Mouse (Mus musculus) heart, embryonic 16.5 days (tissue): Measurements from ENCODE around the gene Gm35315. TPM values are rescaled to one million over a fixed set of nuclear protein-coding genes. Genes with fewer than 3 reads are reported as not detected.

Source experiments
- ATAC-seq: fragments of 200-750 bp; cut with Nextera tagmentation; replicated peaks from 2 replicates; pipeline ENCODE4 v1.8.0; 2017; ENCODE audit warnings: moderate number of reproducible peaks; ENCODE audit not compliant: insufficient read depth, low FRiP score; ENCODE audit errors: extremely low read depth
- H3K27ac ChIP-seq: fragments of 300-500 bp; sonication (generic); 2 replicates; pipeline ENCODE4 v1.5.1; 2014; ENCODE audit warnings: mild to moderate bottlenecking, low read length, control low read depth, moderate library complexity
- H3K27me3 ChIP-seq: fragments of 300-500 bp; sonication (generic); 2 replicates; pipeline ENCODE4 v1.6.1; 2014; ENCODE audit warnings: low read length, mixed read lengths; ENCODE audit not compliant: control insufficient read depth, insufficient read depth
- H3K36me3 ChIP-seq: fragments of 300-500 bp; sonication (generic); 2 replicates; pipeline ENCODE4 v1.6.1; 2014; ENCODE audit not compliant: control insufficient read depth, insufficient read depth
- H3K4me1 ChIP-seq: fragments of 300-500 bp; sonication (generic); 2 replicates; pipeline ENCODE4 v1.6.1; 2014; ENCODE audit warnings: low read length, mixed read lengths; ENCODE audit not compliant: control insufficient read depth, insufficient read depth
- H3K4me2 ChIP-seq: fragments of 300-500 bp; sonication (generic); 2 replicates; pipeline ENCODE4 v1.6.1; 2014; ENCODE audit warnings: low read depth, mild to moderate bottlenecking, control low read depth, low read length
- H3K4me3 ChIP-seq: fragments of 300-500 bp; sonication (generic); 2 replicates; pipeline ENCODE4 v1.5.1; 2014; ENCODE audit warnings: mild to moderate bottlenecking, control low read depth, low read length
- H3K9ac ChIP-seq: fragments of 300-500 bp; sonication (generic); 2 replicates; pipeline ENCODE4 v1.6.1; 2014; ENCODE audit warnings: low read length, control low read depth
- H3K9me3 ChIP-seq: fragments of 300-500 bp; sonication (generic); replicated peaks from 2 replicates; pipeline ENCODE4 v1.6.1; 2016; ENCODE audit warnings: low read length; ENCODE audit not compliant: control insufficient read depth
- WGBS: fragments of 180-500 bp; shearing (Covaris S2); extraction: QIAGEN DNeasy Blood & Tissue Kit; methylation state at CpG from one replicate; pipeline ENCODE4 v1.1.7; 2014; 5-methylcytosine and 5-hydroxymethylcytosine counted together
- polyA plus RNA-seq: library from polyadenylated mRNA; unstranded; fragments of >200 nt; fragmentation: Nextera tagmentation; extraction: Ambion mirVana; gene quantifications from 2 replicates; pipeline ENCODE4 v1.2.1, GENCODE M21; 2015

Gene Gm35315
- polyA plus RNA-seq, 1 experiment from 2014 or later: 0.75 TPM

DNA sequence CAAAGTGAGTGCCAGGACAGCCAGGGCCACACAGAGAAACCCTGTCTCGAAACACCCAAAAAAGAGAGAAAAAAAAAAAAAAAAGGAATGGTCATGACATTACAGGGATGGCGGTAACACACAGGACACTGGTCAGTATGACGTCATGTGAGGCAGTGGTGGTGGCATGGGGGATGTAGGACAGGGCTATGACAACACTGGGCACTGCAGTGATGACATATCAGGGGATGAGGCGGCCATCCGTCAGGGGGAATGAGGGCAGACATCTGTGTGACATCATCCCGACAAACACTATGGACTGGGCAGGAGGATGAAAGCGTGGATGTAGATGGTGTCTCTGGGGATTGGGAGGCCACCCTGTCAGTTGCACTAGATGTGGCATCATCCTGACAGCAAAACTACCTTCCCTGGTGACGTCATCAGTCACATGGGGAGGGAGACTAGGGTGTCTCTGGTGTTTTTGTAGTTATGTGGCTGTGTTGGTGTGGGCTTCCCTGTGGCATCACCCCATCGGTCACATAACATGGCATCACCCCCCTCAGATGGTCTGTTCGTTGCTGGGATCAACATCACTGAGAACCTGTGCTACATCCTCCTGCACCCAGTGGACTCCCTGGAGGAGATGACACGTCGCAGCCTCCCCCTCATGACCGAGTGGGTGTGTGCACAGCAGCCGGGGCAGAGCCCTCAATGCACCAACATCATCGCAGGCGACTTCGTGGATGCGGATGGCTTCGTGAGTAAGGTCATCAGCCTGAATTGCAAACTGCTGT is 8.8 kb upstream of the Gm35315 start:
- Histone ChIP-seq H3K27me3 (peaks cover 4% of the 10 kb centered on the region), H3K27ac (no peak overlapping the region), H3K4me1 (peaks cover 26% of the 10 kb centered on the region), H3K9ac (no peak overlapping the region), H3K4me3 (no peak overlapping the region), H3K4me2 (no peak overlapping the region), H3K36me3 (peaks cover 41% of the 10 kb centered on the region), H3K9me3 (no peaks in the 10 kb centered on the region)
- 89% methylated on average over 19 of the region's 19 CpGs for WGBS
- no peak for ATAC-seq

DNA sequence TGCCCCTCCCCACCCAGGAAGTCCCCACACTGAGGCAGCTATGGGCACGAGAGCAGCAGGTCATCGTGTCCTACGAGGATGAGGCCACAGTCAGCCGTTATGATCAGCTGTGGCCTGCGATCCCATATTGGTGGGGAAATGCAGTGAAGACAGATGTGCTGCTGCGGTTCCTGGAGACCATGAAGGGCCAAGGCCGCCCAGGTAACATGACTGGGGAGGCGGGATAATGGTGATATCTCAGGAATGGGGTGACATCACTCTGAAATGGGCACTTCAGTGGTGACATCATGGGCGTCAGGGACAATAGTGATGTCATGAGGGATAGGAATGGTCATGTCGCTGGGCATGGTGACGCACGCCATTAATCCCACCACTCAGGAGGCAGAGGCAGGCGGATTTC is 8.2 kb upstream of the Gm35315 start:
- H3K4me3 ChIP-seq: no peak overlapping the region
- 81% methylated on average over 13 of the region's 13 CpGs for WGBS
- H3K9ac ChIP-seq: no peak overlapping the region
- peaks cover 4% of the 10 kb centered on the region for H3K27me3 ChIP-seq
- H3K27ac ChIP-seq: no peak overlapping the region
- no peak for ATAC-seq
- no peaks in the 10 kb centered on the region for H3K9me3 ChIP-seq
- H3K36me3 ChIP-seq: peaks cover 41% of the 10 kb centered on the region
- H3K4me1 ChIP-seq: peaks cover 26% of the 10 kb centered on the region
- no peak overlapping the region for H3K4me2 ChIP-seq

DNA sequence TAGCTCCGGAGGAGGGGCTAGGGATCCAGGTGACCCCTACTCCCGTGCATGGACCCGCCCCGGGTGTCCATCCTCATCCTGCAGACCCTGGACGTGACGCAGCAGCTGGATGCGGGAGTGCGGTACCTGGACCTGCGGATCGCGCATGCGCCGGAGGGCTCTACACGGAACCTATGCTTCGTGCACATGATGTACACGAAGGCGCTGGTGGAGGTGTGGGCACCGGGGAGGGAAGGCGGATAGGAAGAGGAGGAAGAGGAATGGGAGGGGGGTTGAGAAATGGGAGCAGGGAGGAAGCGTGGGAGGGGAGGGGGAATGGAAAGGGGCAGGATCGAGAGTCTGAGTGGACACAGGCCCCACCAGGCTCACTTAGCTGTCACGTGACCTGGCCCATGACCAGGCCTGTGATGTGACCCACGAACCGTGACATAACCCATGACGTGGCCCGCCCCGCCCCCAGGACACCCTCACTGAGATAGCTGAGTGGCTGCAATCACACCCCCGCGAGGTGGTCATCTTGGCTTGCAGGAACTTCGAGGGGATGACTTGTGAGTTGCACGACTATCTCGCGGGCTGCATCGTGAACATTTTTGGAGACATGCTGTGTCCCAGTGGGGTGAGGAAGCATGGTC is 7.6 kb upstream of the Gm35315 start:
- Histone ChIP-seq H3K36me3 (peaks cover 41% of the 10 kb centered on the region), H3K4me1 (peaks cover 24% of the 10 kb centered on the region), H3K4me2 (peak overlapping the region; percentile 70), H3K27me3 (peaks cover 4% of the 10 kb centered on the region), H3K9ac (peak overlapping the region; percentile 3; the same call in 1 of the 2 replicates), H3K4me3 (peak overlapping the region; percentile 43), H3K9me3 (no peaks in the 10 kb centered on the region), H3K27ac (no peak overlapping the region)
- peak; percentile 16; the same call in 1 of the 2 replicates for ATAC-seq
- 12% methylated on average over 34 of the region's 34 CpGs for WGBS

DNA sequence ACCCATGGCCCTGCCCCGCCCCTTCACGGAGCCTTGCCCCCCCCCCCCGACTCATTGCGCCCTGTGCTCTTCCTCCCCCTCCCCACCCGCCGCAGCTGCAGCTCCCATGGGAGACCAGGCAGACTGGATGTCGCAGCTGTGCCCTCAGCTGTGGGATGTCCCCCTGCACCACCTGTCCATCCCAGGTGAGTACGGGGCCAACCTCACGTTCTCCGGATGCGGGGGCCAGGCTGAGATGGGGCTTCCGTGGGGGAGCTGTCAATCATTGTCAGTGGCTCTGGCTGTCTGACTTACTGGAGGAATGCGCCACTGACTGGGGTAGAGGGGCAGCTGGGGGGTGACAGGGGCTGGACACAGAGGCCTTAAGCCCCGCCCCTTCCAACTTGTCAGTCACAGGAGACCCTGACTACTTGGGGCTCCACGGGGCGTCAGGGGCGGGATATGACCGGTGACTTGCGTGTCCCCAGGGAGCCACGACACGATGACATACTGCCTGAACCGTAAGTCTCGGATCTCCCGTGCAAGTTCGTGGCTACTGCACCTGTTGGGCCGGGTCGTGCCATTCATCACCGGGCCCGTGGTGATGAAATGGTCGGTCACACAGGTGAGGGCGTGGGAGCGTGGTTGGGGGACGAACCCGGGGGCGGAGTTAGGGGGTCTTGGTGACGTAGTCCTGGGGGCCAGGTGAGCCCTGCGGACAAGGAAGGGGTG is 6.9 kb upstream of the Gm35315 start:
- 3% methylated on average over 34 of the region's 37 CpGs for WGBS
- peak; percentile 14; the same call in 1 of the 2 replicates for ATAC-seq
- Histone ChIP-seq H3K4me2 (peak overlapping the region; percentile 70), H3K27ac (no peak overlapping the region), H3K9ac (peak overlapping the region; percentile 55), H3K9me3 (no peaks in the 10 kb centered on the region), H3K4me1 (peaks cover 17% of the 10 kb centered on the region), H3K4me3 (peak overlapping the region; percentile 43), H3K27me3 (peaks cover 4% of the 10 kb centered on the region), H3K36me3 (peaks cover 33% of the 10 kb centered on the region)

DNA sequence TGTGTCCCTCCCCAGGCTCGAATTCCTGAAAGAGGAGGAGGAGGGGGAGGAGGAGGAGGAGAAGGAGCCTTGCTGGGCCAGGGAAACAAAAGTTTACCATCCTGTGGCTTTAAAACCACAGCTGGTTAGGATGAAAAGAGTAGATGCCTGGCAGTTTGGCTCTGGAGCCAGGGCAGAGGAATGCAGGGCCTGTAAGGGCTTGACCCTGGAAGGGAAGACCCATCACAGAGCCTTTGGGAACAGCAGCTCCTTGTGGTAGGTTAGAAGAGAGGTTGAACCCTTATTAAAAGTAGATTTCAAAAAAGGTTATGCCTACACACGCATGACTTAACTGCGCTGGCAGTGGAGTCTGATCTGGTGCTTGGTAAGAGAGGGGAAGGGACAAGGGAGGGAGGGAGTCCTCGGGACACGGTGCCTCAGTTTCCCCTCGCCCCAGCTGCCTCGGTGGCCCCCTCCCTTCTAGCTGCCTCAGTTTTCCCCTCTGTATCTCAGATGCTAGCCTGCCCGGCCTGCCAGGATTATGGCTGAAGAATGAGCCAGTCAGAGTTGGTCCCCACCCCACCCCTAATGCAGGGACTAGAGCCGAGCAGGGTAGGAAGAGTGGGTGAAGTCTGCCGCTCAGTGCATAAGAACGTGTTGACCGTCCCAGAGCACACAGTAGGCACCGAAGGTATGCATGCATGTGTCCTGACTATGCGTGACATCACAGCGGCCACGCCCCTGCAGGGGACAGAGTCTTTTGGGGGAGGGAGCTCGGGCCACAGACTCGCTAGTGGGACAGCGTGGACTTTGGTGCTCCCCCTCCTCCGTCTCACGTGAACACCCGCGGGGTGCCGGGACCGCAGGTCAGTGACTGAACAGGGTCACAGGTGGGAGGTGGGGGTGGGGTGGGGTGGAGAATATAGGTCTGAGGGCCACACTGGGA is 5.7 kb upstream of the Gm35315 start, which contains the start of gene Plcxd1:
TSS of gene Plcxd1 (plus strand) at position 314 of the 925 bp plus-strand sequence.
- no peaks in the 10 kb centered on the region for H3K9me3 ChIP-seq
- peak within 1 kb of the TSS; percentile 70 for H3K4me2 ChIP-seq
- H3K36me3 ChIP-seq: peaks cover 22% of the 10 kb centered on the region
- WGBS: 9% methylated on average over 25 of the region's 25 CpGs
- H3K9ac ChIP-seq: peak within 1 kb of the TSS; percentile 55; the same call in 1 of the 2 replicates
- H3K4me1 ChIP-seq: peaks cover 17% of the 10 kb centered on the region
- H3K27me3 ChIP-seq: peaks cover 4% of the 10 kb centered on the region
- peak within 1 kb of the TSS; percentile 43 for H3K4me3 ChIP-seq
- H3K27ac ChIP-seq: peak within 1 kb of the TSS; percentile 10
- ATAC-seq: no peak

DNA sequence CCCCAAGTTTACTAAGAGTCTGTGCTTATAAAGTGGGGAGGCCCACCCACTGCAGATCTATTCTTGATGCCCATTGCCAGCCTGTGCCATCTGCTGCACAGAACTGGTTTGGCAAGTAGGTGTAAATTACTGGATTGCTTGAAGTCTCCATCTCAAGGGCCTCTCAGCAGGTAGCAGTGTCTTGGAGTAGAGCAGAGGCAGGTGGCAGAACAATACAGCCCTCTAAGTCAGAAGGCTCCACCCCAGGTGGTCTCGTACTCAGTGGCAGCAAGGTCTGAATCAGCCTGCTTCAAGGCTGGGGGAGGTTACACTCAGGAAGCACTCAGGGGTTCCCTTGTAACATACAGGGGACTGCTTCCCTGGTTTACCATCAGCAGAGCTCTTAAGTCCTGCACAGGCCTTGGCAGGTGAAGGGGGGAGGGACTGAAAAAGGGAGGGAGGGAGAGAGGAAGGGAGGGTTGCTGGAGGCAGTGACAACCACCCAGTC is 4.8 kb upstream of the Gm35315 start:
- Histone ChIP-seq H3K4me1 (peaks cover 21% of the 10 kb centered on the region), H3K9me3 (no peaks in the 10 kb centered on the region), H3K36me3 (peaks cover 13% of the 10 kb centered on the region), H3K9ac (no peak overlapping the region), H3K4me2 (no peak overlapping the region), H3K4me3 (no peak overlapping the region), H3K27ac (peak overlapping the region; percentile 10; the same call in 1 of the 2 replicates), H3K27me3 (peaks cover 4% of the 10 kb centered on the region)
- WGBS: 52% methylated on average over 1 of the region's 1 CpGs
- no peak for ATAC-seq

DNA sequence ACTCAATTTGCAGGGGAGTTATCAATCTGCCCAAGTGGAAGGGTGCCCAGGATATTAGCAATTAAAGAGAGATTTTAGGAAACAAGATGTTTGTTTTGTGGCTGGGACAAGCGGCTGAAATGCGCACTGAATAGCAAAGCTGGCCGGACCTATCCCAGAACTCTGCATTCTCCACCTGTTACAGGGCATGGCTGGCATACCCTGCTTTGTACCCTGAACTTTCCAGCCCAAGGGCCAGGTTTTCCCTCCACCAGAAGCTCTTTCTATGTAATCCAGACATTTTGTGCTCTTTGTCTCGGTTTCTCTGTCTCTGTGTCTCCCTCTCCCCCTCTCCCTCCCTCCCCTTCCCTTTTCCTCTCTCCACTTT is 610 bp upstream of the Gm35315 start:
- Histone ChIP-seq H3K4me1 (peaks cover 3% of the 10 kb centered on the region; the same call in 1 of the 2 replicates), H3K36me3 (no peaks in the 10 kb centered on the region), H3K9me3 (no peaks in the 10 kb centered on the region), H3K4me3 (peak overlapping the region; percentile 60), H3K4me2 (peak overlapping the region; percentile 82), H3K27ac (peak overlapping the region; percentile 67), H3K27me3 (no peaks in the 10 kb centered on the region), H3K9ac (peak overlapping the region; percentile 63)
- under 1% methylated on average over 4 of the region's 4 CpGs for WGBS
- ATAC-seq: no peak

DNA sequence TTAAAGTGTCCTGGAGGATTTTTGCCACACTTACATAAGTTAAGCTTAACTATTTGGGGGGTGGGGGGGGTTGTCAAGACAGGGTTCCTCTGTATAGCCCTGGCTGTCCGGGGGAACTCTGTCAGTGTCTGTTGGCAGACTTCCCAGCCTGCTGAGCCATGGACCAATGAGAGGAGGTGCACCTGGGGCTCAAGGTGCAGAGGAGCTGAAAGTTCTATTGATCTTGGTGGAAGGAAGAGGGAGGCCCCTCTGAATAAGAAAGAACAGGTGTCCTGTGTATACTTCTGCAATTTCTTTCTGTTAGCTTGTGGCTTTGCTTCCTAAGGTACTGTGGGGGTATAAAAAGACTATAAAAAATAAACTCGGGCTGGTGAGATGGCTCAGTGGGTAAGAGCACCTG is 2.7 kb downstream of the Gm35315 start:
- ATAC-seq: peak; percentile 34

More for the DNA sequence above, 2.7 kb downstream of the Gm35315 start:
- Histone ChIP-seq H3K4me1 (peaks cover 3% of the 10 kb centered on the region; the same call in 1 of the 2 replicates), H3K9ac (no peak overlapping the region), H3K4me2 (no peak overlapping the region), H3K27me3 (no peaks in the 10 kb centered on the region), H3K36me3 (no peaks in the 10 kb centered on the region), H3K4me3 (no peak overlapping the region), H3K9me3 (no peaks in the 10 kb centered on the region), H3K27ac (no peak overlapping the region)
- WGBS: 46% methylated on average over 2 of the region's 2 CpGs
